Mouse (Mus musculus) heart, postnatal 0 days (tissue): ENCODE data around the gene Fgb. TPM values are rescaled to one million over a fixed set of nuclear protein-coding genes. Genes with fewer than 3 reads are reported as not detected.

Experiments used
- ATAC-seq: fragments of 200-750 bp; cut with Nextera tagmentation; 2 replicates; pipeline ENCODE4 v1.8.0; 2017; ENCODE audit warnings: low read depth, moderate number of reproducible peaks, moderate library complexity; ENCODE audit not compliant: insufficient read depth
- DNase-seq: peaks from one replicate; pipeline ENCODE4 v3.0.0-alpha.2; 2016; ENCODE audit warnings: low spot score
- H3K27ac ChIP-seq: fragments of 300-500 bp; sonication (generic); 2 replicates; pipeline ENCODE4 v1.5.1; 2014; ENCODE audit warnings: low read depth, mild to moderate bottlenecking
- H3K27me3 ChIP-seq: fragments of 300-500 bp; sonication (generic); 2 replicates; pipeline ENCODE4 v1.6.1; 2014; ENCODE audit warnings: low read length, mixed read lengths; ENCODE audit not compliant: control insufficient read depth, insufficient read depth
- H3K36me3 ChIP-seq: fragments of 300-500 bp; sonication (generic); replicated peaks from 2 replicates; pipeline ENCODE4 v1.6.1; 2014; ENCODE audit warnings: low read length, mixed read lengths; ENCODE audit not compliant: control insufficient read depth, insufficient read depth
- H3K4me1 ChIP-seq: fragments of 300-500 bp; sonication (generic); 2 replicates; pipeline ENCODE4 v1.6.1; 2014; ENCODE audit warnings: antibody characterized with exemption; ENCODE audit not compliant: control insufficient read depth, insufficient read depth
- H3K4me2 ChIP-seq: fragments of 300-500 bp; sonication (generic); 2 replicates; pipeline ENCODE4 v1.6.1; 2014; ENCODE audit warnings: low read depth, mild to moderate bottlenecking, low read length, moderate library complexity
- H3K4me3 ChIP-seq: fragments of 300-500 bp; sonication (generic); 2 replicates; pipeline ENCODE4 v1.5.1; 2014; ENCODE audit warnings: low read depth, low read length
- H3K9ac ChIP-seq: fragments of 300-500 bp; sonication (generic); replicated peaks from 2 replicates; pipeline ENCODE4 v1.6.1; 2014; ENCODE audit warnings: low read depth, low read length, mixed read lengths
- H3K9me3 ChIP-seq: fragments of 300-500 bp; sonication (generic); replicated peaks from 2 replicates; pipeline ENCODE4 v1.6.1; 2016; ENCODE audit warnings: low read length; ENCODE audit not compliant: control insufficient read depth
- CTCF ChIP-seq: IDR thresholded peaks from 2 replicates; pipeline ENCODE4 v1.5.1; 2016; ENCODE audit warnings: antibody characterized with exemption, control low read depth, low read depth
- EP300 ChIP-seq: IDR thresholded peaks from 2 replicates; pipeline ENCODE4 v1.6.1; 2016; ENCODE audit warnings: antibody characterized with exemption, low read depth
- WGBS: fragments of 180-500 bp; shearing (Covaris S2); extraction: QIAGEN DNeasy Blood & Tissue Kit; methylation state at CpG from one replicate; pipeline ENCODE4 v1.1.7; 2014; 5-methylcytosine and 5-hydroxymethylcytosine counted together
- polyA plus RNA-seq: library from polyadenylated mRNA; unstranded; fragments of >200 nt; fragmentation: Nextera tagmentation; extraction: Ambion mirVana; gene quantifications from 2 replicates; pipeline ENCODE4 v1.2.1, GENCODE M21; 2015
- total RNA-seq: library from RNA; depleted of rRNA; stranded (reverse); fragments of >200 nt; gene quantifications from 2 replicates; pipeline ENCODE4 v1.2.3, GENCODE M21; 2014; ENCODE audit warnings: low replicate concordance

Fgb gene
- total and polyA plus RNA-seq, 2 experiments from 2014 or later: 0.16 TPM; not detected in 1

DNA sequence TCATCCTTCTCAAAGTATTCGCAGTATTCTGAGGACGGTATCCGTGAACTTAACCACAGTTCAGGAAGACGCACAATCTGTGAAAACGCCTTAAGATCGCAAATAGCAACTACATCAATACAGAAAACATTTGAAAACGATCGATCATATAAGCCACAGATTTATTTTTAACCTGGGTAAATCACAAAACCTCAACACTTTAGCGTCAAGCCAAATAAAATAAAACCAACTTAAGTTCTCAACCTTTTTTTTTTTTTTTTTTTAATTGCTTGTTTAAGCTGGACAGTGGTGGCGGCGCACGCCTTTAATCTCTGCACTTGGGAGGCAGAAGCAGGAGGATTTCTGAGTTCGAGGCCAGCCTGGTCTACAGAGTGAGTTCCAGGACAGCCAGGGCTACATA lies 5.1 kb upstream of the Fgb start:
- no peak for TF ChIP-seq CTCF
- no peak for TF ChIP-seq EP300
- no peak for DNase-seq
- 30% methylated on average over 13 of the region's 13 CpGs for WGBS

DNA sequence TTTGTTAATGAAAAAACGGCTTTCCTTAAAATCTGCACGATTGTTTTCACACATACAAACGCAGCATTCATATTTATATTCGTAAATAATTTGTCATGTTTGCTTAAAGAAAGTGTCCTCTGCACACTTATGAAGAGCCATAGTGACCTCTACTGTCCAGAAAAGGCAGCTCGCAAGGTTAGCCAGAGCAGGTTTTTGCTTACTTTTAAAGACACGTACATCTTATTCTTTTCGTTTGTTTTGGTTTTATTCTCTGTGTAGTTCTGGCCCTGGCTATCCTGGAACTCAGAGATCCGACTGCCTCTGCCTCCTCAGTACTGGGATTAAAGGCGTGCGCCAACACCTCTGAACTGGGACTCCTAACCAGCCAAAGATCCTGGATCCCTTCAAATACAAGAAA lies 4.1 kb upstream of the Fgb start:
- peak; percentile 54 for DNase-seq
- Histone ChIP-seq H3K27me3 (no peaks in the 10 kb centered on the region), H3K4me3 (no peak overlapping the region), H3K9me3 (no peaks in the 10 kb centered on the region), H3K4me2 (no peak overlapping the region), H3K4me1 (peaks cover 7% of the 10 kb centered on the region), H3K9ac (no peak overlapping the region), H3K36me3 (peaks cover 9% of the 10 kb centered on the region), H3K27ac (no peak overlapping the region)
- no peak for ATAC-seq
- WGBS: 27% methylated on average over 10 of the region's 10 CpGs
- TF ChIP-seq EP300 (no peak), CTCF (peak; percentile 69)

More for the DNA sequence above, 5.1 kb upstream of the Fgb start:
- H3K27me3 ChIP-seq: no peaks in the 10 kb centered on the region
- no peak overlapping the region for H3K27ac ChIP-seq
- H3K4me1 ChIP-seq: peaks cover 7% of the 10 kb centered on the region
- H3K36me3 ChIP-seq: peaks cover 19% of the 10 kb centered on the region
- no peaks in the 10 kb centered on the region for H3K9me3 ChIP-seq
- peak; percentile 10; the same call in 1 of the 2 replicates for ATAC-seq
- peak overlapping the region; percentile 35 for H3K4me2 ChIP-seq
- peak overlapping the region; percentile 94 for H3K4me3 ChIP-seq
- no peak overlapping the region for H3K9ac ChIP-seq

GRCm38 (mm10) chr3:83053126-83053525 lies 3.5 kb upstream of the Fgb start:
- Histone ChIP-seq H3K9ac (no peak overlapping the region), H3K27ac (no peak overlapping the region), H3K4me2 (no peak overlapping the region), H3K4me1 (peaks cover 7% of the 10 kb centered on the region), H3K27me3 (no peaks in the 10 kb centered on the region), H3K4me3 (no peak overlapping the region), H3K36me3 (0 out of 2 replicates have a peak, but pooled peaks cover 3% of the 10 kb centered on the region), H3K9me3 (no peaks in the 10 kb centered on the region)
- ATAC-seq (no peak), DNase-seq (no peak)
- TF ChIP-seq CTCF: no peak
- TF ChIP-seq EP300: no peak
- 68% methylated on average over 7 of the region's 7 CpGs for WGBS

DNA sequence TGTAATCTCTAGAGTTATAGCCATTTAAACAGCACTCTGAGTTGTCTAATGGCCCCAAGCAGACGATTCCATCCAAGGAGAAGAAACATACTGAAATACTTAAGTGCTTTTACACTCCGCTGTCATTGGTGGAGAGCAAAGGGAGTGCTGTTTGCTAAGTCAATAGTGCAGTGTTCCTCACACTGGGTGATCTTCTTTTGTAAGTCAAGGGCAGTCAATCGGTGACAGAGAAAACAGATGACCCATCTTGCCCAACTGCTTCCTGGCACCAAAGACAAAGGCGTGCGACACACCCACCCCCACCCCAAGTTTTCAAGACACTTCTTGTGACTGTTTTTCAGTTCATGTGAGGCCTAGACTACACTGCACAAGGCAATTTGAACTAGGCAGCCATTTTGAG lies 2.4 kb upstream of the Fgb start:
- Histone ChIP-seq H3K27ac (no peak overlapping the region), H3K36me3 (0 out of 2 replicates have a peak, but pooled peaks cover under 1% of the 10 kb centered on the region), H3K27me3 (no peaks in the 10 kb centered on the region), H3K4me3 (no peak overlapping the region), H3K4me2 (no peak overlapping the region), H3K4me1 (peaks cover 7% of the 10 kb centered on the region), H3K9ac (no peak overlapping the region), H3K9me3 (no peaks in the 10 kb centered on the region)
- no peak for TF ChIP-seq CTCF
- TF ChIP-seq EP300: no peak
- DNase-seq: no peak
- ATAC-seq: no peak
- WGBS: 78% methylated on average over 5 of the region's 5 CpGs

- no peak overlapping the region for H3K9ac ChIP-seq
- no peaks in the 10 kb centered on the region for H3K9me3 ChIP-seq
- no peak overlapping the region for H3K4me2 ChIP-seq
- H3K36me3 ChIP-seq: no peaks in the 10 kb centered on the region
- no peaks in the 10 kb centered on the region for H3K27me3 ChIP-seq
- no peak overlapping the region for H3K4me3 ChIP-seq
- TF ChIP-seq EP300 (no peak), CTCF (no peak)
- H3K27ac ChIP-seq: no peak overlapping the region
- 63% methylated on average over 5 of the region's 5 CpGs for WGBS
- H3K4me1 ChIP-seq: no peaks in the 10 kb centered on the region
- ATAC-seq (no peak), DNase-seq (no peak)
These were observed 998 bp upstream of the Fgb start for GRCm38 (mm10) chr3:83050661-83051060.

DNA sequence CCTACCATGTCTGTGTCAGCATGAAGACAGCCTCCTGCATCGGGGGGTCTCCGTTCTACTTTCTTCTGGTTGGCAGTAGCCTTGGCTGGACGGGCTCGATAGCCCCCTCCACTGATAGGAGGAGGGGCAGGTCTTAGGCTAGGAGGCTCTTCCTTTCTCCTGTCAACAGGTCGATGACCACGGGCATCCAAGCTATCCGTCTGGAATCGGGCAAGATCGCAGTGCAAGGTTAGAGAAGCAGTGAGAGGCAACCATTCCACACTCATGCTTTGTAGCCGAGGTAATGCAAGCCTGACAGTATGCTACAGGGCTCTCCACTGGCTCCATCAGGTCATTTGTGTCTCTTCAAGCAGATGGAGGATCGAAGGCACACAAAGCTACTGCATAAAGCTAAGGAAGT lies 3.0 kb downstream of the Fgb start:
- no peak for ATAC-seq
- Histone ChIP-seq H3K9me3 (no peaks in the 10 kb centered on the region), H3K9ac (no peak overlapping the region), H3K27me3 (no peaks in the 10 kb centered on the region), H3K4me3 (no peak overlapping the region), H3K4me1 (no peaks in the 10 kb centered on the region), H3K4me2 (no peak overlapping the region), H3K27ac (no peak overlapping the region), H3K36me3 (no peaks in the 10 kb centered on the region)
- TF ChIP-seq EP300: no peak
- TF ChIP-seq CTCF: no peak
- no peak for DNase-seq
- WGBS: 77% methylated on average over 11 of the region's 11 CpGs
